Mouse (Mus musculus) adrenal gland, adult 18-20 months (tissue): Measurements from ENCODE around the gene Casd1. TPM values are rescaled to one million over a fixed set of nuclear protein-coding genes. Genes with fewer than 3 reads are reported as not detected.

Source experiments
- total RNA-seq, 2 experiments: library from RNA; stranded (reverse); gene quantifications; 1 replicate in 1 of 2; 2 replicates in 1 of 2; pipeline ENCODE4 v1.2.3; 2021

The Casd1 gene
- total RNA-seq, 2 experiments from 2014 or later, result 21.3 to 30.9 TPM

Other genes with a start within 250 kb of the Casd1 start
- gene Col1a2, start 96.0 kb upstream of the Casd1 start, total RNA-seq, result 10 to 100 TPM; 51.2 to 77.6 TPM
- 10 to 100 TPM; 70.9 to 72.3 TPM for gene Sgce, start 146.4 kb downstream of the Casd1 start, total RNA-seq
- gene Peg10, start 146.5 kb downstream of the Casd1 start, total RNA-seq, result 100 to 1,000 TPM; 324 to 506 TPM